Mouse (Mus musculus) lung, embryonic 14.5 days (tissue): ENCODE measurements around the gene Gabbr2. TPM values are rescaled to one million over a fixed set of nuclear protein-coding genes. Genes with fewer than 3 reads are reported as not detected.

Experiments used
- ATAC-seq: fragments of 200-750 bp; cut with Nextera tagmentation; 2 replicates; pipeline ENCODE4 v1.8.0; 2017; ENCODE audit warnings: mild to moderate bottlenecking, moderate TSS enrichment, moderate library complexity; ENCODE audit not compliant: insufficient read depth
- DNase-seq: peaks from one replicate; pipeline ENCODE4 v3.0.0-alpha.2; 2015
- H3K27ac ChIP-seq: fragments of 300-500 bp; sonication (generic); 2 replicates; pipeline ENCODE4 v1.5.1; 2014; ENCODE audit warnings: low read depth, mild to moderate bottlenecking, moderate library complexity
- H3K27me3 ChIP-seq: fragments of 300-500 bp; sonication (generic); 2 replicates; pipeline ENCODE4 v1.6.1; 2014; ENCODE audit warnings: low read length, control low read depth; ENCODE audit not compliant: insufficient read depth
- H3K36me3 ChIP-seq: fragments of 300-500 bp; sonication (generic); 2 replicates; pipeline ENCODE4 v1.6.1; 2014; ENCODE audit warnings: control low read depth; ENCODE audit not compliant: insufficient read depth
- H3K4me1 ChIP-seq: fragments of 300-500 bp; sonication (generic); 2 replicates; pipeline ENCODE4 v1.6.1; 2014; ENCODE audit warnings: antibody characterized with exemption, control low read depth; ENCODE audit not compliant: insufficient read depth
- H3K4me2 ChIP-seq: fragments of 300-500 bp; sonication (generic); 2 replicates; pipeline ENCODE4 v1.6.1; 2014; ENCODE audit warnings: mild to moderate bottlenecking
- H3K4me3 ChIP-seq: fragments of 300-500 bp; sonication (generic); 2 replicates; pipeline ENCODE4 v1.5.1; 2014; ENCODE audit warnings: low read depth, low read length
- H3K9ac ChIP-seq: fragments of 300-500 bp; sonication (generic); 2 replicates; pipeline ENCODE4 v1.6.1; 2014
- H3K9me3 ChIP-seq: fragments of 300-500 bp; sonication (generic); 2 replicates; pipeline ENCODE4 v1.6.1; 2016; ENCODE audit warnings: low read depth, low read length, control low read depth
- CTCF ChIP-seq: IDR thresholded peaks from 2 replicates; pipeline ENCODE4 v1.5.1; 2016; ENCODE audit warnings: antibody characterized with exemption, low read depth
- WGBS: fragments of 180-500 bp; shearing (Covaris S2); extraction: QIAGEN DNeasy Blood & Tissue Kit; methylation state at CpG from one replicate; pipeline ENCODE4 v1.1.7; 2014; 5-methylcytosine and 5-hydroxymethylcytosine counted together
- polyA plus RNA-seq: library from polyadenylated mRNA; unstranded; fragments of >200 nt; fragmentation: Nextera tagmentation; extraction: Ambion mirVana; gene quantifications from 2 replicates; pipeline ENCODE4 v1.2.1, GENCODE M21; 2014

Gene Gabbr2
- polyA plus RNA-seq, 1 experiment from 2014 or later = not detected

DNA sequence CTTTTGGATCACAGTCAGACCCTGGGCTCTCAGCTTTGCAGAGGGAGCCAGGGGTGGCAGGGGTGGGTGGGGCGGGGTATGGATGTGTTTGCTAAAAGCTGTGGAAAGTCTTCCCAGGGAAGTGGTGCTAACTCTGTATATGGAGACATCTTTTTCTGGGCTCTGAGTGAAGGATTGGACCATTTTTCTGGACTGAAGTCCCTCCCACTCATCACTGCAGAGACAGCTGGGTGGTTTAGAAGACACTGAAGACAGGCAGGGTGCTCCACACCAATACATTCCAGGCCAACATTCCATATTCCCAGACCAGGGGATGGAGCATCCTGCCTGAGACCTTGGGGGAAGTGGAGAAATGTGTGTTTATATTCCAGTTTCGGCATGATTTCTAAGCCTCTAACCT is 125.6 kb downstream of the Gabbr2 start:
- H3K27ac ChIP-seq = no peak overlapping the region
- H3K4me2 ChIP-seq = no peak overlapping the region
- H3K4me3 ChIP-seq = no peak overlapping the region
- ATAC-seq = no peak
- no peaks in the 10 kb centered on the region for H3K36me3 ChIP-seq
- TF ChIP-seq CTCF = no peak
- 58% methylated on average over 2 of the region's 2 CpGs for WGBS
- H3K9ac ChIP-seq = no peak overlapping the region
- H3K9me3 ChIP-seq = no peaks in the 10 kb centered on the region
- DNase-seq = no peak
- no peaks in the 10 kb centered on the region for H3K4me1 ChIP-seq
- H3K27me3 ChIP-seq = no peaks in the 10 kb centered on the region

DNA sequence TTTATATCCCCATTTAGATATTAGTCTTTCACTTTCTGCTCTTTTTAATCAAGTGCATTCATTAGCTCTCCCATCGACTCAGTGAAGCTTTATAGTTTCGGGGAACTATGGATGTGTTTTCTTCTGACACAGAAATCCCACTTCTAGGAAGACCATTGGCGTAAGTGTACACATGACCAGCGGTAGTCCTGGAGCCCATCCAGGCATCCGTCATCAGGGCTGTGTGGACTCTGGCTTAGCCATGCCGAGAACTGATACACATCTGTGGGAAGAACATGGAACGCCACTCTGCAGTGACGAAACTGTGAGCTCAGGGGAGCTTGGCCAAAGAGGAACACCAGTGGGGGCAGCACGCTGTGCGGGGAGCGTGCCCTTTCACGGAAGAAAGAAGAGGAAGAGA is 128.0 kb downstream of the Gabbr2 start:
- H3K9me3 ChIP-seq = no peaks in the 10 kb centered on the region
- 56% methylated on average over 12 of the region's 12 CpGs for WGBS
- no peak overlapping the region for H3K4me2 ChIP-seq
- no peaks in the 10 kb centered on the region for H3K27me3 ChIP-seq
- H3K4me1 ChIP-seq = 0 out of 2 replicates have a peak, but pooled peaks cover 3% of the 10 kb centered on the region
- no peaks in the 10 kb centered on the region for H3K36me3 ChIP-seq
- no peak for TF ChIP-seq CTCF
- no peak overlapping the region for H3K27ac ChIP-seq
- peak; percentile 51 for DNase-seq
- H3K4me3 ChIP-seq = no peak overlapping the region
- no peak overlapping the region for H3K9ac ChIP-seq
- no peak for ATAC-seq

DNA sequence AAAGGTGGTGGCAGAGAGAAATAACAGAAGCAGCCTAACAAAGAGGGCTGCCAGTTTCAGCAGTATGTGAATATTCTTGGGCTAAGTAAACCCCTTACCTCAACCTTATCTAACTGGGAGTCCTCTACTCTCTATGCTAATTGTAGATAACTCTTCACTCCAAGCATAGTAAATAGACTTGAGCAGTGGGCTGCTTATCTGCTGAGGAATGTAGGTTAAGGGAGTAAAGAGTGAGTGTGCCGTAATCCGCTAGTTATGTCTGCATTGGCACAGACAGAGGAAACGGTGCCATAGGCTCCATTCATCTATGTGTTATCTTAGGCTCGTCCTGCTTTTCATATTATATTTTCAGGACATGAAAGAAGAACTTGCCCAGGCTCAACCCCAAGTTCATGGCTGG is 129.0 kb downstream of the Gabbr2 start:
- H3K27ac ChIP-seq = no peak overlapping the region
- WGBS = 75% methylated on average over 4 of the region's 4 CpGs
- DNase-seq (no peak), ATAC-seq (no peak)
- H3K9ac ChIP-seq = no peak overlapping the region
- no peak overlapping the region for H3K4me3 ChIP-seq
- no peak overlapping the region for H3K4me2 ChIP-seq
- H3K36me3 ChIP-seq = no peaks in the 10 kb centered on the region
- no peak for TF ChIP-seq CTCF
- no peaks in the 10 kb centered on the region for H3K27me3 ChIP-seq
- H3K9me3 ChIP-seq = no peaks in the 10 kb centered on the region
- H3K4me1 ChIP-seq = 0 out of 2 replicates have a peak, but pooled peaks cover 3% of the 10 kb centered on the region

DNA sequence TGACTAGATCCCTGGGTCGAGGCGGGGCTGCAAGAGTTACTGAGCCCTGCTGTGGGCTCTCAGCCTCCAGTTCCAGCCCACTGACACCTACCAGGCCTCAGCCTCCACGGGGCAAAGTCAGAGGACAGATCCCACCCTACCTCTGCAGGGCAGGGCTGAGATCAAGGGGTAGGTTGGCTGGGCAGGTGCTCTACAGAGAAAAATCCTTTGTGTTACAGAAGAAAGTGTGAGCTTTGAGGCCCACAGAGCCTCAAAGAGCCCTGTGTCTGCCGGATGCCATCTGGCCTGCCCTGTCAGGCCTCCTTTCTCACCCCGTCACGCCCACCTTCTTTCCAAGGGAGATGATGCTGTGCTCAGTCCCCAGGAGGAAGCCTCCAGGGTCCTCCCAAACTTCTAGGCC is 131.1 kb downstream of the Gabbr2 start:
- no peak for DNase-seq
- no peak for ATAC-seq
- 68% methylated on average over 6 of the region's 6 CpGs for WGBS
- H3K9me3 ChIP-seq = no peaks in the 10 kb centered on the region
- no peak overlapping the region for H3K9ac ChIP-seq
- H3K36me3 ChIP-seq = no peaks in the 10 kb centered on the region
- no peak for TF ChIP-seq CTCF
- no peak overlapping the region for H3K4me2 ChIP-seq
- H3K27ac ChIP-seq = no peak overlapping the region
- no peaks in the 10 kb centered on the region for H3K27me3 ChIP-seq
- H3K4me3 ChIP-seq = no peak overlapping the region
- H3K4me1 ChIP-seq = 0 out of 2 replicates have a peak, but pooled peaks cover 3% of the 10 kb centered on the region

DNA sequence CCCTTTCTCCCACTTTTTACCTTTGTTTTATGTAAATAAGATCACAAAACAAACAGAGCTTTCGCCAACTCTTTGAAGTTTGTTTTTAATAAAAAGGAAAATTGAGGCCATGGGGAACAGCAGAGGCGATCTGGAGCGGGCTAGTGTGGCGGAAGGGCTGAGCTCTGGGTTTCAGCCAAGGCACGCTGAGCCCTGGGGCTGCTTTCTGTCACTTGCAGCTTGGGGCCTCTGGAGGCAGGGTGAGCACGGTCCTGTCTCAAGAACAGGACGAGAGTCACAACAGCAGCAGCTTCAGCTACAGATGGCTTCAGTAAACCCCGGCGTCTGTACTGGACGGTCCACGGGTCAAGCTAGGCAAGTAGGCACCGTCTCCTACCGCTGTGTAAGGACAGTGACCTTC is 132.8 kb downstream of the Gabbr2 start:
- WGBS = 25% methylated on average over 13 of the region's 13 CpGs
- peak; percentile 85 for DNase-seq
- Histone ChIP-seq H3K4me3 (no peak overlapping the region), H3K27me3 (no peaks in the 10 kb centered on the region), H3K9ac (no peak overlapping the region), H3K27ac (no peak overlapping the region), H3K4me2 (no peak overlapping the region), H3K9me3 (no peaks in the 10 kb centered on the region), H3K36me3 (no peaks in the 10 kb centered on the region), H3K4me1 (0 out of 2 replicates have a peak, but pooled peaks cover 3% of the 10 kb centered on the region)
- TF ChIP-seq CTCF = peak; percentile 60
- peak; percentile 91 for ATAC-seq

DNA sequence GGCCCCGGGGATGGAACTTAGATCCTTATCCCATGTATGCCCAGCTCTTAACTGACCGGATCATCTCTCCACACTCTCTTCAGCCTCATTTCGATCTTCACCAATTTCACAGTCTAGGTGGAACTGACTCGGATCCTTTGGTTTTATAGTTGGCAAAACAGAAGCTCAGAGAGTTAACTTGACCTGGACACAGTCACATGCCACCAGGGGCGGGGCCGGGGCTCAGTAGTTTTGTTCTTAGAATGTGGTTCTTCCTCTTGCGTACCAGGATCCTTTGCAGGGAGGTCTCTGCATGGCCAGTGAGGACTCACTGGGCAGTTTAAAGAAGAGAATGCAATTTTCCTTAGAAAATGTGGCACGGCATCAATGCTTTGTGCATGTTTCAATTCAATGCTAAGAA is 135.5 kb downstream of the Gabbr2 start:
- peak overlapping the region; percentile 4; the same call in 1 of the 2 replicates for H3K4me2 ChIP-seq
- 88% methylated on average over 8 of the region's 8 CpGs for WGBS

DNA sequence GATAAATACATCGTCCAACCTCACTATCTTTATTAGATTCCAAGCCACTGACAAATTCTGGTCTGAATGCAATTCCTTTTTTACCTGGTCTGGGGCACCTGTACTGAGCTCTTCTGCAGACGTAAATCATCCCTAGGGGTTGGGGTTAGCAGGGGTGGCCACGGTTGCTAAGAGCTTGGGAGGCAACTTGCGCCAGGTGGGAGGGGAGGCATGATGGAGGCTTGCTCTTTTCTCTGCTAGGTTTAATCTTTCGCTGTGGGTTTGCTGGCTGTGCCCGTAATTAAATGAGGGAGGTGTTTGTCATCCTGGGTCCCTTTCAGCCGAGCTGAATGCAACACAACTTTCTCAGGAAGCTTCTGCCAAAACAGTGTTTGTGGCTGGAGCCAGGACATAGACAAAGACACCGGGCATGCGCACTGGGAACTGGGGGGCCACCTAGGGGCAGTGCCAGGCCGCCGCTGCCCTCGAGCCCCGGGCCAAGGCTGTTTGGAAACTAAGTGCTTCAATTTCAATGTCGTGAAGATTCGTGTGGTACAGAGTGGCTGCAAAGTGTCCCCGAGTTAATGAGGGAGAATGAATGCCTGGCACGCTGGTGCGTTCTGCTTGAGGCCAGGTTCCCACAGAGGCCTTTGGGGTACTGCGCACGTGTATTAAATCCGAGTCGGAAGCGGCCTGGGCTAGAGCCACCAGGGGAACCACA is 136.8 kb downstream of the Gabbr2 start:
- Histone ChIP-seq H3K27ac (no peak overlapping the region), H3K9ac (no peak overlapping the region), H3K4me1 (0 out of 2 replicates have a peak, but pooled peaks cover 3% of the 10 kb centered on the region), H3K4me2 (no peak overlapping the region), H3K27me3 (no peaks in the 10 kb centered on the region), H3K36me3 (no peaks in the 10 kb centered on the region), H3K4me3 (peak overlapping the region; percentile 15; the same call in 1 of the 2 replicates), H3K9me3 (no peaks in the 10 kb centered on the region)
- DNase-seq = no peak
- WGBS = 66% methylated on average over 23 of the region's 23 CpGs
- ATAC-seq = no peak
- TF ChIP-seq CTCF = no peak

More for the DNA sequence above, 135.5 kb downstream of the Gabbr2 start:
- no peaks in the 10 kb centered on the region for H3K36me3 ChIP-seq
- ATAC-seq = no peak
- no peak for DNase-seq
- H3K9ac ChIP-seq = no peak overlapping the region
- no peak for TF ChIP-seq CTCF
- H3K9me3 ChIP-seq = no peaks in the 10 kb centered on the region
- H3K4me3 ChIP-seq = peak overlapping the region; percentile 15; the same call in 1 of the 2 replicates
- 0 out of 2 replicates have a peak, but pooled peaks cover 3% of the 10 kb centered on the region for H3K4me1 ChIP-seq
- H3K27me3 ChIP-seq = no peaks in the 10 kb centered on the region
- H3K27ac ChIP-seq = no peak overlapping the region
